ENCODE assay signal across 8 mouse cellular contexts in the genomic region with DNA sequence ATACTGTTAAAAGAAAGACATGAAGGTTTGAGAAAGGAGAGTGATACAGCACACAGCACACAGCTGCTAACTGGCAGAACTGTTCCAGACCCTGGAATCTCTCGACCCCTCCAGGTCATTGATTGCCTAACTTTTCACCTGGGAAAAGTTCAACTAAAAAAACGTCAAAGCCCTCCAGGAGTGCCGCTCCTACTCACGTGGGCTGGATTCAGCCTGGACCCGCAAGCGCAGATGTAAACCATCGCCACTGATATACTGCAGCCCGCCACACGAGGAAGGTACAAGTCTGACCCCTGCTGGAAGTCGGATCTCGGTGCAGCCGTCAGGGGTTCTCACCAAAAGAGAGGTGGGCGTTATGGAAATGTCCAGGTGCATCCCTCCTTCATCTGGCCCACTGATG. TPM values are rescaled to one million over a fixed set of nuclear protein-coding genes. Genes with fewer than 3 reads are reported as not detected.
DNase-seq lines count a peak whose midpoint lies in the region; ATAC-seq lines count a peak whose summit lies in the region.

No protein-coding gene starts in this region.

- WGBS in forebrain, embryonic 14.5 days = under 1% methylated on average over 13 of the region's 13 CpGs
- WGBS in hindbrain, embryonic 13.5 days = 2% methylated on average over 13 of the region's 13 CpGs

- no peaks in the 10 kb centered on the region for H3K36me3 ChIP-seq in forebrain, embryonic 14.5 days (ENCODE audit: control insufficient read depth, insufficient read depth, low read length)
- no peaks in the 10 kb centered on the region for H3K36me3 ChIP-seq in hindbrain, embryonic 13.5 days

- DNase-seq in Muller cell, postnatal 12 days (ENCODE audit: inconsistent ontology term) = peak; percentile 42
- DNase-seq in cerebellum, adult 11 months = peak; percentile 52
- DNase-seq in forebrain, embryonic 14.5 days (ENCODE audit: low spot score) = peak; percentile 83
- peak; percentile 42 for DNase-seq in left cerebral cortex, adult 11 months (ENCODE audit: low spot score)
- DNase-seq in lung, postnatal 25 days (ENCODE audit: low spot score) = peak; percentile 34
- peak; percentile 79 for DNase-seq in retina, postnatal 1 day
- DNase-seq in yolk sac, embryonic 10.5 days (ENCODE audit: low spot score) = peak; percentile 57

- no peak overlapping the region for H3K27ac ChIP-seq in forebrain, embryonic 14.5 days (ENCODE audit: low read depth, low read length)
- no peak overlapping the region for H3K27ac ChIP-seq in hindbrain, embryonic 13.5 days

- no peaks in the 10 kb centered on the region for H3K9me3 ChIP-seq in forebrain, embryonic 14.5 days (replicated peaks; ENCODE audit: control insufficient read depth, low read length)
- H3K9me3 ChIP-seq in hindbrain, embryonic 13.5 days = no peaks in the 10 kb centered on the region

- H3K4me2 ChIP-seq in forebrain, embryonic 14.5 days (ENCODE audit: low read length) = peak overlapping the region; percentile 44
- peak overlapping the region; percentile 52 for H3K4me2 ChIP-seq in hindbrain, embryonic 13.5 days

- peak; percentile 89 for ATAC-seq in forebrain, embryonic 14.5 days
- ATAC-seq in hindbrain, embryonic 13.5 days (ENCODE audit: low FRiP score) = peak; percentile 86

- peaks cover 6% of the 10 kb centered on the region; the same call in 1 of the 2 replicates for H3K4me1 ChIP-seq in forebrain, embryonic 14.5 days (ENCODE audit: control insufficient read depth, insufficient read depth, low read length)
- peaks cover 10% of the 10 kb centered on the region for H3K4me1 ChIP-seq in hindbrain, embryonic 13.5 days (replicated peaks)

- no peaks in the 10 kb centered on the region for H3K27me3 ChIP-seq in forebrain, embryonic 14.5 days (replicated peaks; ENCODE audit: control insufficient read depth, insufficient read depth, low read length)
- no peaks in the 10 kb centered on the region for H3K27me3 ChIP-seq in hindbrain, embryonic 13.5 days

- no peak overlapping the region for H3K4me3 ChIP-seq in forebrain, embryonic 14.5 days (ENCODE audit: low read depth, low read length)
- H3K4me3 ChIP-seq in hindbrain, embryonic 13.5 days = peak overlapping the region; percentile 19; the same call in 1 of the 2 replicates

- no peak overlapping the region for H3K9ac ChIP-seq in forebrain, embryonic 14.5 days (ENCODE audit: low read length)
- no peak overlapping the region for H3K9ac ChIP-seq in hindbrain, embryonic 13.5 days

RNA-seq across cellular contexts. Expression of a gene that starts 13.1 kb away (rescaled TPM):
- polyA plus RNA-seq in forebrain, embryonic 14.5 days (2014; fragmentation: Nextera tagmentation; extraction: Ambion mirVana) = 5.0 and 7.6 TPM in 2 replicates
- polyA plus RNA-seq in hindbrain, embryonic 13.5 days (2015; fragmentation: Nextera tagmentation; extraction: Ambion mirVana) = 9.2 and 9.7 TPM in 2 replicates

RNA-seq across cellular contexts. Expression of a gene that starts 15.3 kb away (rescaled TPM):
- polyA plus RNA-seq in forebrain, embryonic 14.5 days (2014; fragmentation: Nextera tagmentation; extraction: Ambion mirVana) = 28.6 and 45.4 TPM in 2 replicates
- 28.5 and 31.7 TPM in 2 replicates for polyA plus RNA-seq in hindbrain, embryonic 13.5 days (2015; fragmentation: Nextera tagmentation; extraction: Ambion mirVana)
